Mouse (Mus musculus) retina, embryonic 14.5 days (tissue): ENCODE measurements around the gene Sema6d.

Source experiments
- DNase-seq: peaks from one replicate; pipeline ENCODE4 v3.0.0-alpha.2; 2015; ENCODE audit warnings: low spot score

The Sema6d gene

GRCm38 (mm10) chr2:124556861-124557499 lies 467.2 kb downstream of the Sema6d start:
- DNase-seq, result no peak

GRCm38 (mm10) chr2:124558021-124558420 lies 468.3 kb downstream of the Sema6d start:
- DNase-seq, result no peak

- no peak for DNase-seq
These were observed 471.9 kb downstream of the Sema6d start for GRCm38 (mm10) chr2:124561668-124562067.

- DNase-seq, result no peak
These were observed 472.3 kb downstream of the Sema6d start for GRCm38 (mm10) chr2:124562091-124562490.

- no peak for DNase-seq
These were observed 474.0 kb downstream of the Sema6d start for GRCm38 (mm10) chr2:124563759-124564158.

- DNase-seq, result no peak
These were observed 484.0 kb downstream of the Sema6d start for GRCm38 (mm10) chr2:124573734-124574133.

GRCm38 (mm10) chr2:124576053-124576452 lies 486.3 kb downstream of the Sema6d start:
- no peak for DNase-seq

- DNase-seq, result no peak
These were observed 493.8 kb downstream of the Sema6d start for GRCm38 (mm10) chr2:124583561-124583960.

GRCm38 (mm10) chr2:124592750-124593149 lies 503.0 kb downstream of the Sema6d start:
- DNase-seq, result no peak

- no peak for DNase-seq
These were observed 509.2 kb downstream of the Sema6d start for GRCm38 (mm10) chr2:124599014-124599413.

- DNase-seq, result no peak
These were observed 512.1 kb downstream of the Sema6d start for GRCm38 (mm10) chr2:124601702-124602378.

GRCm38 (mm10) chr2:124602379-124602913 lies 512.7 kb downstream of the Sema6d start:
- DNase-seq, result no peak

- DNase-seq, result no peak
These were observed 515.6 kb downstream of the Sema6d start for GRCm38 (mm10) chr2:124605341-124605740.

- DNase-seq, result no peak
These were observed 518.2 kb downstream of the Sema6d start for GRCm38 (mm10) chr2:124607986-124608385.

- no peak for DNase-seq
These were observed 518.8 kb downstream of the Sema6d start for GRCm38 (mm10) chr2:124608546-124608945.

GRCm38 (mm10) chr2:124609014-124609413 lies 519.2 kb downstream of the Sema6d start:
- no peak for DNase-seq

GRCm38 (mm10) chr2:124609711-124610585 lies 520.2 kb downstream of the Sema6d start:
- DNase-seq, result peak; percentile 75

GRCm38 (mm10) chr2:124610586-124611105 lies 520.9 kb downstream of the Sema6d start:
- DNase-seq, result peak; percentile 61

- DNase-seq, result no peak
These were observed 521.5 kb downstream of the Sema6d start for GRCm38 (mm10) chr2:124611226-124611625.

GRCm38 (mm10) chr2:124612276-124612675 lies 522.5 kb downstream of the Sema6d start:
- no peak for DNase-seq

GRCm38 (mm10) chr2:124612727-124613510 lies 523.1 kb downstream of the Sema6d start:
- DNase-seq, result no peak
